Mouse (Mus musculus) embryo, embryonic 11 days (tissue): ENCODE data around the gene Cfl1.
"Not testable (repeated sequence)": the region's sequence is repeated elsewhere in the genome, so short reads cannot be mapped to it uniquely, and the experiment has no call there.

Experiments
- DNase-seq: peaks from one replicate; pipeline ENCODE4 v3.0.0-alpha.2; 2015

Cfl1 gene

GRCm38 (mm10) chr19:5490898-5491708 is 848 bp downstream of the Cfl1 start:
- DNase-seq, result peak; percentile 85

- no peak for DNase-seq
Measured at GRCm38 (mm10) chr19:5492641-5493040, 2.4 kb downstream of the Cfl1 start.

GRCm38 (mm10) chr19:5493301-5493721 is 3.1 kb downstream of the Cfl1 start:
- DNase-seq, result not testable (repeated sequence)

GRCm38 (mm10) chr19:5494314-5494713 is 4.1 kb downstream of the Cfl1 start:
- no peak for DNase-seq

- no peak for DNase-seq
Measured at GRCm38 (mm10) chr19:5495353-5496051, 5.2 kb downstream of the Cfl1 start.

GRCm38 (mm10) chr19:5496052-5496370 is 5.8 kb downstream of the Cfl1 start:
- no peak for DNase-seq

GRCm38 (mm10) chr19:5500330-5500875 is 10.1 kb downstream of the Cfl1 start:
- no peak for DNase-seq

- no peak for DNase-seq
Measured at GRCm38 (mm10) chr19:5503687-5504086, 13.4 kb downstream of the Cfl1 start, which contains the start of gene 1700020D05Rik. Gene 1700020D05Rik, minus strand, starts transcription at chr19:5503787.

GRCm38 (mm10) chr19:5510031-5511026 is 20.1 kb downstream of the Cfl1 start, which contains the start of gene Snx32:
Gene Snx32, minus strand, starts transcription at chr19:5510538.
- peak; percentile 97 for DNase-seq

GRCm38 (mm10) chr19:5511074-5511632 is 20.9 kb downstream of the Cfl1 start:
- no peak for DNase-seq

- DNase-seq, result no peak
Measured at GRCm38 (mm10) chr19:5512091-5513004, 22.1 kb downstream of the Cfl1 start.

- DNase-seq, result no peak
Measured at GRCm38 (mm10) chr19:5513005-5513349, 22.7 kb downstream of the Cfl1 start.

- DNase-seq, result no peak
Measured at GRCm38 (mm10) chr19:5515840-5516777, 25.9 kb downstream of the Cfl1 start.

- no peak for DNase-seq
Measured at GRCm38 (mm10) chr19:5516906-5517505, 26.8 kb downstream of the Cfl1 start.

GRCm38 (mm10) chr19:5518721-5519120 is 28.5 kb downstream of the Cfl1 start:
- DNase-seq, result no peak

- no peak for DNase-seq
Measured at GRCm38 (mm10) chr19:5525204-5525603, 34.9 kb downstream of the Cfl1 start.

GRCm38 (mm10) chr19:5529325-5530137 is 39.3 kb downstream of the Cfl1 start:
- peak; percentile 95 for DNase-seq

GRCm38 (mm10) chr19:5530138-5530524 is 39.9 kb downstream of the Cfl1 start:
- DNase-seq, result no peak

- no peak for DNase-seq
Measured at GRCm38 (mm10) chr19:5532520-5532919, 42.3 kb downstream of the Cfl1 start.
